Mouse (Mus musculus): ENCODE data around the gene Gcm1. TPM values are rescaled to one million over a fixed set of nuclear protein-coding genes. Genes with fewer than 3 reads are reported as not detected.
A peak's percentile ranks its signal among the peaks of the same experiment; 100 is the strongest.
"Not testable (repeated sequence)": the region's sequence is repeated elsewhere in the genome, so short reads cannot be mapped to it uniquely, and the experiment has no call there.

The Gcm1 gene
- polyA plus RNA-seq, 1 experiment from 2014 or later = not detected

DNA sequence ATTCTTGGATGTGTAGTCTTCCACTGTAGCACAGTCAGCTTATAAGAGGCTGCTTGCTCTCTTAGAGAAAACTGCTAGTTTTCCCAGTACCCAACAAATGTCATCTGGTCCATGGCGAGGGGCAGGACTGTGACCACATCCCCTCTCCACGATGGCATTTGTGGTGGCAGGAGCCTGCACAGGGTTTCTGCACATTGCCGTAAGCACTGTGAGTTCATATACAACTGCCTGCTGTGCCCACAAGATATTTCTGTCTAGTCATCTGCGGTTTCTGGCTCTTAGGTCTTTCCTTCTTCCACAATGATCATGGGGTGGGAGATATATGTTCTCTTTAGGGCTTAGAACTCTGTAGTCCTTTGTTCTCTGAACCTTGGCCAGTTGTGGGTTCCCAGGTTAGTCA lies 19.9 kb downstream of the Gcm1 start:
- no peaks in the 10 kb centered on the region for H3K4me1 ChIP-seq (replicated peaks; ENCODE audit: control insufficient read depth, insufficient read depth)
- ATAC-seq (ENCODE audit: low FRiP score, low TSS enrichment) = no peak
- no peak overlapping the region for H3K27ac ChIP-seq (replicated peaks)
- no peaks in the 10 kb centered on the region for H3K36me3 ChIP-seq (ENCODE audit: control insufficient read depth, insufficient read depth, low read length)
- TF ChIP-seq EP300 (optimal IDR thresholded peaks at IDR 0.05) (no peak), CTCF (IDR thresholded peaks at IDR 0.05; ENCODE audit: low read depth) (no peak)
- WGBS = 94% methylated on average over 4 of the region's 4 CpGs
- H3K4me3 ChIP-seq (ENCODE audit: low read depth, low read length) = no peak overlapping the region
- H3K27me3 ChIP-seq (ENCODE audit: control insufficient read depth, insufficient read depth, low read length) = no peaks in the 10 kb centered on the region
- H3K9me3 ChIP-seq (ENCODE audit: control insufficient read depth, low read length) = no peaks in the 10 kb centered on the region
- no peak for DNase-seq (ENCODE audit: low spot score)
- no peak overlapping the region for H3K4me2 ChIP-seq (replicated peaks; ENCODE audit: low read depth)
- H3K9ac ChIP-seq (ENCODE audit: low read length) = no peak overlapping the region

DNA sequence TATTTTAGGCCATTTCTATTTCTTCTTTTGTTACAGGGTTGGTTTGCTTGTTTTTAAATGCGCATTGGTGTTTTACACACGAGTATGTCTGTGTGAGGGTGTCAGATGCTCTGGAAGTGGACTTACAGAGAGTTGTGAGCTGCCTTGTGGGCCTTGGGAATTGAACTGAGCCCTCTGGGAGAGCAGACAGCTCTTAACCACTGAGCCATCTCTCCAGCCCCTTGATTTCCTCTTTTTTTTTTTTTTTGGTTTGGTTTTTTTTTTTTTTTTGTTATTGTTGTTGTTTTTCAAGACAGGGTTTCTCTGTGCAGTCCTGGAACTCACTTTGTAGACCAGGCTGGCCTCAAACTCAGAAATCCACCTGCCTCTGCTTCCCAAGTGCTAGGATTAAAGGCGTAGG lies 21.6 kb downstream of the Gcm1 start:
- H3K4me3 ChIP-seq (ENCODE audit: low read depth, low read length); H3K27ac ChIP-seq (replicated peaks); H3K4me2 ChIP-seq (replicated peaks; ENCODE audit: low read depth); H3K4me1 ChIP-seq (replicated peaks; ENCODE audit: control insufficient read depth, insufficient read depth); DNase-seq (ENCODE audit: low spot score); H3K9ac ChIP-seq (ENCODE audit: low read length); ATAC-seq (ENCODE audit: low FRiP score, low TSS enrichment); H3K36me3 ChIP-seq (ENCODE audit: control insufficient read depth, insufficient read depth, low read length); H3K9me3 ChIP-seq (ENCODE audit: control insufficient read depth, low read length); H3K27me3 ChIP-seq (ENCODE audit: control insufficient read depth, insufficient read depth, low read length): not testable (repeated sequence)
- 82% methylated on average over 3 of the region's 3 CpGs for WGBS

DNA sequence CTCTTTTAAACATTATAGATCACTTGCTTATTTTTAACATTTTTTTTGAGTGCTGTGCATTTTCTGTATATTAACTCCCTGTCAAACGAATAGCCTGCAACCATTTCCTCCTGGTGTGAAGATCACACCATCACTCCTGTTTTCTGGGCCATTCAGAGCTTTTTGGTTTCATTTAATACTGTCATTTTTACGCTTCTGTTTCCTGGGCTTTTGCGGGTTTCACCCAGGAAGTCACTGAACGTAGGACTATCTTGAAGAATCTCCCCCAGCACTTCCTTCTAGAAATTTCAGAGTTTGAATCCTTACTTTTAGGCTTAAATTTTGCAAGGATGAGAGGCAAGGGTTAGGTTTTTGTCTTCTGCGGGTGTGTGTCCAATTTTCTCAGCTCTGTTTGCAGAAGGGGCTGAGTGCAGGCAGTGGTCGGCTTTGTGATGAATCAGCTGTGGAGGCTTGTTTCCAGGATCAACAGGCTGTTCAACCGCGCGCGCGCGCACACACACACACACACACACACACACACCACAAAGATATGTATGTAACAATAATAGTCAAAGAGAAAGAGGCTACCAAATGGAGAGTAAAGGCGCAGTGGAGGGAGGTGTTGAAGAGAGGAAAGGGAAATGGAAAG lies 22.1 kb downstream of the Gcm1 start:
- TF ChIP-seq EP300 (optimal IDR thresholded peaks at IDR 0.05) (no peak), CTCF (IDR thresholded peaks at IDR 0.05; ENCODE audit: low read depth) (no peak)
- H3K4me2 ChIP-seq (replicated peaks; ENCODE audit: low read depth) = no peak overlapping the region
- 68% methylated on average over 13 of the region's 13 CpGs for WGBS
- DNase-seq (ENCODE audit: low spot score) (no peak), ATAC-seq (ENCODE audit: low FRiP score, low TSS enrichment) (no peak)
- H3K4me1 ChIP-seq (replicated peaks; ENCODE audit: control insufficient read depth, insufficient read depth) = no peaks in the 10 kb centered on the region
- no peak overlapping the region for H3K27ac ChIP-seq (replicated peaks)
- H3K9ac ChIP-seq (ENCODE audit: low read length) = no peak overlapping the region
- H3K27me3 ChIP-seq (ENCODE audit: control insufficient read depth, insufficient read depth, low read length) = no peaks in the 10 kb centered on the region
- H3K4me3 ChIP-seq (ENCODE audit: low read depth, low read length) = no peak overlapping the region
- H3K9me3 ChIP-seq (ENCODE audit: control insufficient read depth, low read length) = no peaks in the 10 kb centered on the region
- H3K36me3 ChIP-seq (ENCODE audit: control insufficient read depth, insufficient read depth, low read length) = no peaks in the 10 kb centered on the region

DNA sequence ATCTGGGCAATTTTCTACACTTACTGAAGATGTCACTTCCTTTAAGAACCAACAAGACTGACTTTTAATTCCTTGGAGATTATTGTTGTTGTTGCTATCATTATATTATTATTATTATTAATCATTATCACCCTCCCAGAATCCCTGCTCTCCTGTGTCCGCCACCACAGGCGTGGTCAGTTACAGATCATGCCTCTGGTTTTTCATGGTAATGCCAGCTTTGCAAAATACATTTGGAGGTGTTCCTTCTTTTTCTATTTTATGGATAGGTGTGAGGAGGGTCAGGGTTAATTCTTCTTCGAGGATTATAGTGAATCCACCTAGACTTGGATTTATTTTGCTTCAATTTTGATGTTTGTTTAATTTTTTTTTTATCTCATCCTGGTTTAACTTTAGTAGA lies 23.5 kb downstream of the Gcm1 start:
- ATAC-seq (ENCODE audit: low FRiP score, low TSS enrichment) (no peak), DNase-seq (ENCODE audit: low spot score) (no peak)
- no peaks in the 10 kb centered on the region for H3K27me3 ChIP-seq (ENCODE audit: control insufficient read depth, insufficient read depth, low read length)
- H3K4me2 ChIP-seq (replicated peaks; ENCODE audit: low read depth) = no peak overlapping the region
- no peak overlapping the region for H3K9ac ChIP-seq (ENCODE audit: low read length)
- no peak overlapping the region for H3K4me3 ChIP-seq (ENCODE audit: low read depth, low read length)
- WGBS = 90% methylated on average over 3 of the region's 3 CpGs
- no peak overlapping the region for H3K27ac ChIP-seq (replicated peaks)
- no peaks in the 10 kb centered on the region for H3K36me3 ChIP-seq (ENCODE audit: control insufficient read depth, insufficient read depth, low read length)
- H3K9me3 ChIP-seq (ENCODE audit: control insufficient read depth, low read length) = no peaks in the 10 kb centered on the region
- TF ChIP-seq EP300 (optimal IDR thresholded peaks at IDR 0.05) (no peak), CTCF (IDR thresholded peaks at IDR 0.05; ENCODE audit: low read depth) (no peak)
- H3K4me1 ChIP-seq (replicated peaks; ENCODE audit: control insufficient read depth, insufficient read depth) = no peaks in the 10 kb centered on the region

DNA sequence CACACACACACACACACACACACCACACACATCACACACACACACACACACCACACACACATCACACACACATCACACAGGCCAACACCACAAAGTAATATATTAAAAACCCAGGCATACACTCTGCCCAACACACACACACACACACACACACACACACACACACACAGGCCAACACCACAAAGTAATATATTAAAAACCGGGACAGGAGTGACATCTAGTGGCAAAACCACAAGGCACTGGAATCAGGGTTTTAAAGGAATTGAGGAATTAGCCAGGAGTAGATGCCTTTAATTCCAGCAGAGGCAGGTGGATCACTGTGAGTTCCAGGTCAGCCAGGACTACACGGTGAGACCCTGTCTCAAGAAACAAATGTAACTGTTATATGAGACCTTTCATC lies 26.5 kb downstream of the Gcm1 start:
- no peak for DNase-seq (ENCODE audit: low spot score)

DNA sequence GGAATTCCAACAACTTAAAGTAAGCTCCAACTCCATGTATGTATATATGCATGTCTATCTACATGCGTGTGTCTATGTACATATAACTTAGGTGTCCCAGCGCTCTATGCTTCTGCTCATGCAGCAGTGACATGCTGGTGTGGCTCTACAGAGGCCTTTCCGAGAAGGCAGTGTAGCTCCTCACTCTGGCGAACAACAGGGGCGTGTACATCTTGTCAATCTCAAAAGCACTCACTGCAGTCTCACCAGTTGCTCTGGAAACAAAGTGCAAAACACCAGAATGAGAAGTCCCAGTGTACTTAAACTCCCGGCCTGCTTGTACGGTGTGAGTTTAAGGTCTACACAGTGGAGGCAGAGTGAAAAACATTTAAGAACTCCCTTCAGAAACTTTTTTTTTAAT lies 30.1 kb downstream of the Gcm1 start:
- no peak for ATAC-seq (ENCODE audit: low FRiP score, low TSS enrichment)
- WGBS = 86% methylated on average over 7 of the region's 7 CpGs
- no peak overlapping the region for H3K9ac ChIP-seq (ENCODE audit: low read length)
- no peak overlapping the region for H3K4me2 ChIP-seq (replicated peaks; ENCODE audit: low read depth)
- peaks cover 18% of the 10 kb centered on the region for H3K36me3 ChIP-seq (ENCODE audit: control insufficient read depth, insufficient read depth, low read length)
- H3K4me1 ChIP-seq (replicated peaks; ENCODE audit: control insufficient read depth, insufficient read depth) = no peaks in the 10 kb centered on the region
- H3K27me3 ChIP-seq (ENCODE audit: control insufficient read depth, insufficient read depth, low read length) = no peaks in the 10 kb centered on the region
- no peak overlapping the region for H3K27ac ChIP-seq (replicated peaks)
- no peak overlapping the region for H3K4me3 ChIP-seq (ENCODE audit: low read depth, low read length)
- no peaks in the 10 kb centered on the region for H3K9me3 ChIP-seq (ENCODE audit: control insufficient read depth, low read length)
- TF ChIP-seq EP300 (optimal IDR thresholded peaks at IDR 0.05) (no peak), CTCF (IDR thresholded peaks at IDR 0.05; ENCODE audit: low read depth) (no peak)
- no peak for DNase-seq (ENCODE audit: low spot score)

More for the DNA sequence above, 26.5 kb downstream of the Gcm1 start:
- no peak overlapping the region for H3K4me3 ChIP-seq (ENCODE audit: low read depth, low read length)
- no peak overlapping the region for H3K27ac ChIP-seq (replicated peaks)
- no peaks in the 10 kb centered on the region for H3K9me3 ChIP-seq (ENCODE audit: control insufficient read depth, low read length)
- 24% methylated on average over 2 of the region's 2 CpGs for WGBS
- no peaks in the 10 kb centered on the region for H3K4me1 ChIP-seq (replicated peaks; ENCODE audit: control insufficient read depth, insufficient read depth)
- no peak overlapping the region for H3K9ac ChIP-seq (ENCODE audit: low read length)
- H3K4me2 ChIP-seq (replicated peaks; ENCODE audit: low read depth) = no peak overlapping the region
- H3K27me3 ChIP-seq (ENCODE audit: control insufficient read depth, insufficient read depth, low read length) = no peaks in the 10 kb centered on the region
- ATAC-seq (ENCODE audit: low FRiP score, low TSS enrichment) = no peak
- no peaks in the 10 kb centered on the region; the same call in none of the 2 replicates for H3K36me3 ChIP-seq (ENCODE audit: control insufficient read depth, insufficient read depth, low read length)
- no peak for TF ChIP-seq EP300 (optimal IDR thresholded peaks at IDR 0.05)
- TF ChIP-seq CTCF (IDR thresholded peaks at IDR 0.05; ENCODE audit: low read depth) = peak; percentile 67

Data from stomach, postnatal 0 days (tissue).